Mouse (Mus musculus): ENCODE results near the gene Prkar1b. TPM values are rescaled to one million over a fixed set of nuclear protein-coding genes. Genes with fewer than 3 reads are reported as not detected.

Prkar1b gene
- polyA plus RNA-seq, 1 experiment from 2014 or later = 35.2 TPM

DNA sequence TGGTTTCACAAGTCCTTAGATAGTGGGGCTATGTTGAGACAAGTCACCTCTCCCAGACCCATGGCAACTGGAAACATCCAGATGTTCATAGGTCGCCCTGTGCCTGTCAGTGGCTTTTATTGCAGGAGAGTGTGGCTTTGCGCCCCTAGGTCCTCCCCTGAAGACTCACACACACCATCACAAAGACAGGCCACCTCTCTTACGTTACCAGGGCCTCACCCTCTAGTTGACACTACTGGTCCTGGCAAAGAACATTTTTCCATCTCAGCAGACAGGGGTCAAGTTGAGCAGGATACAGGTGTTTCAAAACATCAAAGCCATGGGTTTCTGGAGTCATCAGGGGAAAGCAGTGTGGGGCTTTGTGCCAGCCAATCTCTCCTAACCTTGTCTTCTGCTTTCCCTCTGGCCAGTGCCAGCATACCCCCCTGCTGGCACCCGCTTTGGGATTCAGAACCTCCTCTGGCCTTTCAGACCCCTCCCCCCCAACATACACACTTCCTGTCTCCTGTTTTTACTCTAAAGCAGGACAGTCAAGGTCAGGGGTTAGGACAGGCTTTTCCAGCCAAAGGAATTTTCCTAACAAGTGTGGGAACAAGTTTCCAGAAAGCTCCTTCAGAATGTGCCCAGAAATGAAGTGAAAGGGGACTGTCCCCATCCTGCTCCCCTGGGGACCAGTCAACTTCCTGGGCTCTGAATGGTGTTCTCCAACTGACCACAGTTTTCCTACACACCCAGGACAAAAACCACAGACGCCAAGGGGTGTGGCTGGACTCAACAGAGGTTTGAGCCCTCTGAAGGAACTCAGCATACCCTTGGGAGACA lies 31.5 kb downstream of the Prkar1b start:
- 79% methylated on average over 5 of the region's 5 CpGs for WGBS
- Histone ChIP-seq H3K4me1 (peaks cover 6% of the 10 kb centered on the region; the same call in 1 of the 2 replicates), H3K4me3 (replicated peaks) (no peak overlapping the region), H3K36me3 (replicated peaks) (no peaks in the 10 kb centered on the region), H3K9me3 (peaks cover 6% of the 10 kb centered on the region), H3K9ac (no peak overlapping the region), H3K27ac (no peak overlapping the region), H3K27me3 (no peaks in the 10 kb centered on the region), H3K4me2 (no peak overlapping the region)
- no peak for ATAC-seq (ENCODE audit: low FRiP score)

DNA sequence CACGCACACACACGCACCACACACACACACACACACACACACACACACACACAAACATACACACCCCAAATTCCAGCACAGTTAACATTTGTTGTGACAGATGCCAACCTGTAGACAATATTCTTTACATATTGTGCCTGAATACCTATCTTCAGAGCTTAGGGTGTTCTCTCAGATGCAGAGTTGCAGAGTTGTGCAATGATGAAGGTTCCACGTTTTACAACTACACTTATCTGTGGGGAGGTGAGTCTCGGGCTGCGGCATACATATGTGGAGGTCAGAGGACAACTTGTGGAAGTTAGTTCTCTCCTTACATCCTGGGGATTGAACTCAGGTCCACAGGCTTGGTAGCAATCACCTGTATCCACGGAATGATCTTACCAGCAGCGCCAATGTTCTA lies 34.3 kb downstream of the Prkar1b start:
- H3K27ac ChIP-seq = no peak overlapping the region
- no peak for ATAC-seq (ENCODE audit: low FRiP score)

DNA sequence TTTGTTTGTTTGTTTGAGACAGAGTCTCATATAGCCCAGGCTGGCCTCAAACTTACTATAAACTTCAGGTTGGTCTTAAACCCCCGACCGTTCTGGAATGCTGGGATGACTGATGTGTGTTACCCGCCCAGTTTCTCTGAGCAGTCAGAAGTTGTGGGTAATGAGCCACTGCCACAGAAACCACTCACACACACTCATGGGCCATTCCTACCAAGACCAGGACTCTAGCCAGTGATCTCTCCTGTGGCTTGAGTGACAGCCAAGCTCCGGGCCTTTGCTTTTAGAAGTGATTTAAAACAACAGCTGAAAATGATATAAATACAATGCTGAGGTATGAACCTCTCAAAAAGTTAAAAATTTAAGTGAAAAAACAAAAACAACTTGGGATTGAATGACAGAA lies 34.9 kb downstream of the Prkar1b start:
- Histone ChIP-seq H3K4me1 (peaks cover 6% of the 10 kb centered on the region; the same call in 1 of the 2 replicates), H3K27ac (no peak overlapping the region), H3K9me3 (no peaks in the 10 kb centered on the region), H3K4me3 (replicated peaks) (no peak overlapping the region), H3K4me2 (no peak overlapping the region), H3K9ac (no peak overlapping the region), H3K36me3 (replicated peaks) (no peaks in the 10 kb centered on the region), H3K27me3 (no peaks in the 10 kb centered on the region)
- no peak for ATAC-seq (ENCODE audit: low FRiP score)
- 90% methylated on average over 4 of the region's 4 CpGs for WGBS

More for the DNA sequence above, 34.3 kb downstream of the Prkar1b start:
- Histone ChIP-seq H3K27me3 (no peaks in the 10 kb centered on the region), H3K9me3 (no peaks in the 10 kb centered on the region), H3K36me3 (replicated peaks) (no peaks in the 10 kb centered on the region), H3K4me1 (peaks cover 6% of the 10 kb centered on the region; the same call in 1 of the 2 replicates), H3K9ac (no peak overlapping the region), H3K4me2 (no peak overlapping the region), H3K4me3 (replicated peaks) (no peak overlapping the region)
- WGBS = 94% methylated on average over 7 of the region's 7 CpGs

DNA sequence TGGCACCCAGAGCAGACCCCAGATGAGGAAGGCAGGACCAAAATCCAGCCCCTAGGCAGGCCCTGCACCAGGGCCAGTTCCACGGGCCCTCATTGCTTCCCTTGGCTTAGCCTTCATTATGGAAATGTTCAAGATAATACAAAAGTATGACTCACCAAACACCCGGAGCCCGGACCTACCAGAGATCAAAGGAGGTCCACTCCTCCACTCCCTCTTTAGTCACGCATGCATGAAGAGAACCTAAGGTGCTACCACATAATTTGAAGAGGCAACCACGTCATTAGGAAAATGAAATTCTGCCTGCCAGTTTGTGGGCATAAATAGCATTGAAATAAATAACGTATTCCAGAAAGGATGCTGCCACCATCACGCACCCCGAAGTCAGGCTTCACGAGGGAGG lies 37.4 kb downstream of the Prkar1b start:
- Histone ChIP-seq H3K9ac (no peak overlapping the region), H3K4me2 (no peak overlapping the region), H3K36me3 (replicated peaks) (0 out of 2 replicates have a peak, but pooled peaks cover 4% of the 10 kb centered on the region), H3K9me3 (no peaks in the 10 kb centered on the region), H3K4me1 (peaks cover 6% of the 10 kb centered on the region; the same call in 1 of the 2 replicates), H3K27me3 (no peaks in the 10 kb centered on the region), H3K4me3 (replicated peaks) (no peak overlapping the region), H3K27ac (no peak overlapping the region)
- ATAC-seq (ENCODE audit: low FRiP score) = no peak
- WGBS = 75% methylated on average over 9 of the region's 9 CpGs

DNA sequence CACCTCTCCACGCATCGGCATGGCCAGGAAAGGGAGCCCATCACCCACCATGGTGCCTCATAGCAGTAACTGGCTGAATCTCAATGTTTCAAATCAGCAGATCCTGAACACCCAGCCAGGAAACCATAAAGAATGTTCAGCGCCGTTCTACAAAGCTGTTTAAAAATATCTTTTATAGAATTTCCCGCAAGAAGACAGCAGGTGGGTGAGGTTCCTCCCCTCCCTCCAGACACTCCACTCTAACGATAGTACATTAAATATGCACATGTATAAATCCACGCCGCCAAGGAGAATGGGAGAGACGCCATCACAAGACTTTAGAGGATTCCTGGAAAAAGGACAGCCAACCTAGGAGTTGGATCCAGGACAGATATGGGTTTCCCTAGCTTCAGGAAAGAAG lies 37.8 kb downstream of the Prkar1b start:
- Histone ChIP-seq H3K9ac (no peak overlapping the region), H3K27ac (no peak overlapping the region), H3K27me3 (no peaks in the 10 kb centered on the region), H3K4me2 (no peak overlapping the region), H3K4me3 (replicated peaks) (no peak overlapping the region), H3K4me1 (peaks cover 6% of the 10 kb centered on the region; the same call in 1 of the 2 replicates), H3K9me3 (no peaks in the 10 kb centered on the region), H3K36me3 (replicated peaks) (0 out of 2 replicates have a peak, but pooled peaks cover 6% of the 10 kb centered on the region)
- 70% methylated on average over 9 of the region's 9 CpGs for WGBS
- no peak for ATAC-seq (ENCODE audit: low FRiP score)

DNA sequence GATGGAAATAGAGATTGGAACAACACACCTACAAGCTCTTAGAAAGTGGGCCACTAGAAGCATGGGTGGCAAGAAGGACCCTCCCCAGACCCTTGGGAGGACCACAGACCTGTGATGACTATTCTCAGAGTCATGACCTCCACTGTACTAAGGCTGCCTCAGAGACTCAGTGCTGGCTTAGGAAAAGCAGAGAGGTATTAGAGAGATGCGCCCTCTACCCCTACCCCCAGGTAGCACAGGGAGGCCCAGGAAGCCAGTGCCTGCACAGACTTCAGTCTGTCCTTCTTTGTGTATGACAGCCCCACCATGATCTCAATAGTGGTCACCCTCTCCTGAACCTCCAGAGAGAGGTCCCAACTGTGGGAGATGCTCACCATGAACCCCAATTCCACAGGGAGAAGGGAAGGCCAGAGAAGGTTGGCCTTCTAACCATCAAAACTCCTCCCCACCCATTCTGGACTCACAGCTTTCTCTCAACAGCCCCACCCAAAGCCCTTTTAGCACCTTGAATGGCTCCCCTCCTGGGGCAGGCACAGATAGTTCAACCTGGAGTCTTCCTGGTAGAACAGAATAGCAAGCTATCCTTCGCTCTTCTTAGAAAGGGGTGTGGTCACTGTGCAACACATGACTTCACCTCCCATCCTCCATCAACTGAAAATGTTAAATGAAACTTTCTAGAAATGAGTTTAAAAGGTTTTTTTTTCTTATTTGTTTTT lies 39.5 kb downstream of the Prkar1b start:
- Histone ChIP-seq H3K4me1 (peaks cover 6% of the 10 kb centered on the region; the same call in 1 of the 2 replicates), H3K4me3 (replicated peaks) (no peak overlapping the region), H3K27ac (no peak overlapping the region), H3K36me3 (replicated peaks) (0 out of 2 replicates have a peak, but pooled peaks cover 6% of the 10 kb centered on the region), H3K27me3 (no peaks in the 10 kb centered on the region), H3K4me2 (no peak overlapping the region), H3K9ac (no peak overlapping the region), H3K9me3 (no peaks in the 10 kb centered on the region)
- WGBS = 95% methylated on average over 2 of the region's 2 CpGs
- no peak for ATAC-seq (ENCODE audit: low FRiP score)

DNA sequence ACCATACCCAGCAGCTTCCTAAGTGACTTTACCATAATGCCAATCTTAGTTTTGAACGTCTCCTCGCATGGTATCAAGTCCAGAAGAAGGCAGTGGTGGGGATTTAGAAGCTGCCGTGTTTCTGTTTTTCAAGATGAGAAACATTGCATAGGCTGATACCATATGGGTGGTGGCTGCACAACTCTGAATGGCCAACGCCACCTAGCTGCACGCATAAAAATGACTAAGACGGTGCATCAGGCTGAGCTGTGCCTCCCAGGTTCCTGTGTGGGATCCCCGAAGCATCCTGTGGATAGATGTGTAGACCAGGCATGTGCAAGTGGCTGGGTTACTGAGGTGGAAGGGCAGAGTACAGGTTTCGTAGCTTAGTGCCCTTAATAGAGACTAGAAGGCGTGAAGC lies 42.0 kb downstream of the Prkar1b start:
- Histone ChIP-seq H3K4me1 (no peaks in the 10 kb centered on the region), H3K27ac (no peak overlapping the region), H3K9ac (no peak overlapping the region), H3K4me3 (replicated peaks) (no peak overlapping the region), H3K27me3 (no peaks in the 10 kb centered on the region), H3K36me3 (replicated peaks) (peaks cover 6% of the 10 kb centered on the region; the same call in 1 of the 2 replicates), H3K9me3 (no peaks in the 10 kb centered on the region), H3K4me2 (no peak overlapping the region)
- no peak for ATAC-seq (ENCODE audit: low FRiP score)
- 78% methylated on average over 9 of the region's 9 CpGs for WGBS

DNA sequence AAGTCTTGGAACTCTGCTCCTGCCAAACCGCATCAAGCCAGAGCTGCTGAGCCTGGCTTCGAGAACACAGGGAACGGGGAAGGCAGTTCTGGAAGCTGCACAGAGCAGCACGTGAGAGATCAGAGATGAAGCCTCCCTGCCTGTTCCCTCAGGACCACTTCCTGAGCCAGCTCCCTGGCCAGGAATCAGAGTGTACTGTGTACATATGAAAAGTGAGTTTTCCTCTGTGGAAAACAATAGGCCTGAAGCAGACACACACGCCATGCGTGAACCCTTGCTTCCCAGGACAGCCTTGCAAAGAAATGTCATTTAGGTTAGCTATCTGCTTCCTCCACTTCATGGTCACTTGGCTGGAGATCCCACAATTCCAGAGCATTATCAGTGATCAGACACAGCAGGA lies 48.0 kb downstream of the Prkar1b start:
- Histone ChIP-seq H3K4me2 (no peak overlapping the region), H3K9me3 (no peaks in the 10 kb centered on the region), H3K27ac (no peak overlapping the region), H3K4me3 (replicated peaks) (no peak overlapping the region), H3K36me3 (replicated peaks) (no peaks in the 10 kb centered on the region; the same call in 1 of the 2 replicates), H3K4me1 (peaks cover 4% of the 10 kb centered on the region; the same call in 1 of the 2 replicates), H3K27me3 (no peaks in the 10 kb centered on the region), H3K9ac (no peak overlapping the region)
- 85% methylated on average over 6 of the region's 6 CpGs for WGBS
- no peak for ATAC-seq (ENCODE audit: low FRiP score)

DNA sequence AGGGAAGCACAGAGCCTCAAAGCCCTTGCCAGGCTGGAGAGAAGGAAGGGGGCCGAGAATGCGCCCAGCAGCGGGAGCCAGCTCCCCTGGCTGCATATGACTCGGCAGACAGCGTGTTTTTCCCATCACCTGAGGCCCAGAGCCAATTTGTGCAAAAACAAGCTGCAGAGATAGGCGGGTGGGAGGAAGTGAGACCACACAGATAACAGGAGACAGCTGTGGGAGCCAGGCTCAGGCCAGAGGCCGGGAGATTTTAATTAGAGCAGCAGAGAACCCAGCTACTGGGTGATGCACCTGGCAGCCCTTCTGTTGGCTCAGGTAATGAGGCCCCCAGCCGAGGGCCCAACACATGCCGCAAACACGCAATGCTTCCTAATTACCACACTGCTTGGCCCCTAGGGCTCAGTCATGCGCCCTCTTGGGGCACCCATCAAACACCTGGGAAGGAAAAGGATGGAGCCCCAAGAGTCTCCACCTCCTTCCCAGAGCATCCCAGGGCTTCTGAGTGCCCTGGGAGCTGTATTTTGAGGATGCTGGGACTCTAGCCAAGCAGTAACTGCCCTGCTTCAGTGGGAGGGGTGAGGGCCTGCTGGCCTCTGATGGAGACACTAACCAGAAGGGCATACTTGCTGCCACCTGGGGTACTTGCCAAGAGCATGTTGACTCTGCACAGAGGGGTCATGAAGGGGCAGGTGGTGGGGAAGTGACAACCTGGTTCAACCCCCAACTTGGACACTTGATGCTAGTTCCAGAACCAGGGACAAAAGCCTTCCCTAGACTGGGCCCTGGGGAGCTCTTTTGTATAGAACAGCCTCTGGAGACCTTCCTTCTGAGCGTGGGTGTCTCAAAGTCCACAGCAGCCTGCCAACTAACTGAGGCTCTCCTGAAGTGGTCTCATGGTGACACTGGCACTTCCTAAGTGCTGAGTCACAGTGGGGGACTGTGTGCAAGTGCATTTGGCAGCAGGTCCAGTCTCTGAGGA lies 50.5 kb downstream of the Prkar1b start:
- Histone ChIP-seq H3K4me2 (no peak overlapping the region), H3K27ac (0 out of 2 replicates have a peak overlapping the region, but pooled peaks have one; percentile 36), H3K4me1 (peaks cover 4% of the 10 kb centered on the region), H3K9me3 (no peaks in the 10 kb centered on the region), H3K27me3 (no peaks in the 10 kb centered on the region), H3K4me3 (replicated peaks) (no peak overlapping the region), H3K9ac (no peak overlapping the region), H3K36me3 (replicated peaks) (no peaks in the 10 kb centered on the region)
- ATAC-seq (ENCODE audit: low FRiP score) = no peak
- 48% methylated on average over 12 of the region's 12 CpGs for WGBS

DNA sequence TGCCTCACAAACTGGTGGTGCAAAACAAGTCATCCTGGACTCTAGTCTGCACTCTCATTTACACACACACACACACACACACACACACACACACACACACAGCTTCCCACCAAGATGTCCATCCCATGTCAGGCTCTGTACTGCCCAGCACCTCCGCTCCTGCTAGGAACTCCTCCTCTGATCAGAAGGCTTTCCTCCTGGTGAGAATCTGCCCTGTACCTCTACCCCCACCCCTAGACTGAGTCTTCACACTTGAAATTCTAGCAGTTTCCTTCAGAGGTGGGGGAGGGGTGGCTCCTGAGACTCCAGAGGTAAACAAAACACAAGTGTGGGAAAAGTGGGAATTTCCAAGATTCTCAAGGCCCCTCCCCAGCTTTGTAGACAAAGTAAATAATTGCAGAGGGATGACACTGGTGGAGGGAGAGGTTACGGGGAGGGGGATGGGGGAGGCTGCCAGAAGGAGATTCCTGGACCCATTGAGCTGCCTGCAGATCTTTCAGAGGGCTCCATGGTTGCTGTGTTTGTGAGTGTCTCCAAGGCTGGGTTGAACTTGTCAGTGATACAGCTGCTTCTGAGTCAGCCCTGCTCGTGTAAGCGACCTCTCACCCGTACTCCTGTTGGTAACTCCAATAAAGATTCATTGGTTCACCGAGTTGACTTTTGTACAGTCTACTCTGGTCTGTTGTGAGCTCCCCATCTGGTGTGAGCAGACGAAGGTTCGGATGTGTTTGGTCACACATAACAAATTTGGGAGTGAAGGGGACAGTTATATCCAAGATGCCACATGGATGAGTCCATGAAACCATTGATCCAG lies 54.3 kb downstream of the Prkar1b start:
- no peak overlapping the region for H3K4me2 ChIP-seq
- peaks cover 4% of the 10 kb centered on the region for H3K4me1 ChIP-seq
- H3K9me3 ChIP-seq = no peaks in the 10 kb centered on the region
- WGBS = 84% methylated on average over 8 of the region's 8 CpGs
- H3K9ac ChIP-seq = no peak overlapping the region
- no peak for ATAC-seq (ENCODE audit: low FRiP score)
- no peaks in the 10 kb centered on the region for H3K36me3 ChIP-seq (replicated peaks)
- no peaks in the 10 kb centered on the region for H3K27me3 ChIP-seq
- no peak overlapping the region for H3K27ac ChIP-seq
- H3K4me3 ChIP-seq (replicated peaks) = no peak overlapping the region

DNA sequence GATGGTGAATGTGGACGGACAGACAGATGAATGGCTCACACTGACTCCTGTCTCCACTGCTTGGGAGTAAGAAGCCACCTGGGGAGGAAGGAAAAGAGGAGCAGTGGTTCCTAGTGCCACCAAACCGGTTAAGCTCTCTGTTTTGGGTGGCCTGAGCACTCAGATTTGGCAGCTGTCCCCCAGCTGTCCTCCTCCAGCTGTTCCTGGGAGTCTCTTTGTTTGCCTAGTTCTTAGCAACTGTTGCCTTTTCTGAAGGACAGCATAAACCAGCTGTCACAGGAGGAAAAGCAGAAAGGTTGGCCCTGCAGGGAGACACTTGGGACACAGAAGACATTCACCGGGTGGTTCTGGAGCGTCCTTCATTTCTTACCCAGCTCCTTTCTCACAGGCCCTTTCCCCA lies 56.3 kb downstream of the Prkar1b start:
- Histone ChIP-seq H3K9ac (no peak overlapping the region), H3K9me3 (no peaks in the 10 kb centered on the region), H3K4me2 (no peak overlapping the region), H3K27me3 (no peaks in the 10 kb centered on the region), H3K4me1 (no peaks in the 10 kb centered on the region; the same call in 1 of the 2 replicates), H3K36me3 (replicated peaks) (no peaks in the 10 kb centered on the region), H3K27ac (no peak overlapping the region), H3K4me3 (replicated peaks) (no peak overlapping the region)
- no peak for ATAC-seq (ENCODE audit: low FRiP score)
- 84% methylated on average over 4 of the region's 4 CpGs for WGBS
